Mouse (Mus musculus): ENCODE measurements at regions not wholly inside any gene's neighbourhood (a gene's known extent, or its start where the extent isn't known, plus 50 kb on each side); places are given as distances from the start of the nearest gene placed in this dataset.

- TF ChIP-seq POLR2A (IDR thresholded peaks at IDR 0.05; ENCODE audit: insufficient read depth, low read length) (no peak), EP300 (IDR thresholded peaks at IDR 0.05; ENCODE audit: insufficient read depth, low read depth, low read length) (no peak), CTCF (IDR thresholded peaks at IDR 0.05; ENCODE audit: low read depth, low read length) (no peak)
These were observed 252.3 kb upstream of the Xrcc4 start for GRCm38 (mm10) chr13:90341597-90342212.
